Mouse (Mus musculus): Measurements from ENCODE around the gene AU022252.
A peak's percentile ranks its signal among the peaks of the same experiment; 100 is the strongest.
"Not testable (repeated sequence)": the region's sequence is repeated elsewhere in the genome, so short reads cannot be mapped to it uniquely, and the experiment has no call there.

The AU022252 gene

GRCm38 (mm10) chr4:119232410-119233255 is at the start of gene AU022252, which contains the start of gene P3h1:
Gene AU022252 (minus strand): TSS chr4:119232712.
Gene P3h1 (plus strand): TSS chr4:119232915.
- DNase-seq, result peak; percentile 97

- not testable (repeated sequence) for DNase-seq
Observed at GRCm38 (mm10) chr4:119278784-119279183, 46.3 kb upstream of the AU022252 start.

- DNase-seq, result no peak
Observed at GRCm38 (mm10) chr4:119275726-119276125, 43.2 kb upstream of the AU022252 start.

GRCm38 (mm10) chr4:119275226-119275625 is 42.7 kb upstream of the AU022252 start:
- no peak for DNase-seq

- no peak for DNase-seq
Observed at GRCm38 (mm10) chr4:119274627-119275026, 42.1 kb upstream of the AU022252 start.

GRCm38 (mm10) chr4:119266606-119267005 is 34.1 kb upstream of the AU022252 start:
- no peak for DNase-seq

GRCm38 (mm10) chr4:119263459-119263858 is 30.9 kb upstream of the AU022252 start:
- no peak for DNase-seq

- no peak for DNase-seq
Observed at GRCm38 (mm10) chr4:119262483-119262882, 30.0 kb upstream of the AU022252 start.

GRCm38 (mm10) chr4:119261087-119261713 is 28.7 kb upstream of the AU022252 start:
- DNase-seq, result no peak

- no peak for DNase-seq
Observed at GRCm38 (mm10) chr4:119259344-119260254, 27.1 kb upstream of the AU022252 start.

GRCm38 (mm10) chr4:119257083-119257482 is 24.6 kb upstream of the AU022252 start:
- DNase-seq, result no peak

- DNase-seq, result no peak
Observed at GRCm38 (mm10) chr4:119255351-119255750, 22.8 kb upstream of the AU022252 start, which contains the start of gene Cldn19. Gene Cldn19 (plus strand): TSS chr4:119255414.

- peak; percentile 33 for DNase-seq
Observed at GRCm38 (mm10) chr4:119254012-119254618, 21.6 kb upstream of the AU022252 start.

GRCm38 (mm10) chr4:119252025-119252808 is 19.7 kb upstream of the AU022252 start:
- DNase-seq, result no peak

GRCm38 (mm10) chr4:119248407-119248965 is 16.0 kb upstream of the AU022252 start:
- no peak for DNase-seq

GRCm38 (mm10) chr4:119247462-119248235 is 15.1 kb upstream of the AU022252 start:
- DNase-seq, result peak; percentile 68

- DNase-seq, result no peak
Observed at GRCm38 (mm10) chr4:119246688-119247225, 14.2 kb upstream of the AU022252 start.

GRCm38 (mm10) chr4:119245961-119246360 is 13.4 kb upstream of the AU022252 start:
- DNase-seq, result no peak

GRCm38 (mm10) chr4:119245556-119245955 is 13.0 kb upstream of the AU022252 start:
- DNase-seq, result peak; percentile 43
